Mouse (Mus musculus) neural tube, embryonic 11.5 days (tissue): ENCODE results near the gene Olfr1418. TPM values are rescaled to one million over a fixed set of nuclear protein-coding genes. Genes with fewer than 3 reads are reported as not detected.
A peak's percentile ranks its signal among the peaks of the same experiment; 100 is the strongest.

Experiments used
- ATAC-seq: fragments of 200-750 bp; cut with Nextera tagmentation; 2 replicates; pipeline ENCODE4 v1.8.0; 2017; ENCODE audit warnings: moderate number of reproducible peaks, mild to moderate bottlenecking, moderate TSS enrichment, moderate library complexity; ENCODE audit not compliant: insufficient read depth, low FRiP score, low TSS enrichment
- DNase-seq: peaks from one replicate; pipeline ENCODE4 v3.0.0-alpha.2; 2015; ENCODE audit warnings: low spot score
- H3K27ac ChIP-seq: fragments of 300-500 bp; sonication (generic); 2 replicates; pipeline ENCODE4 v1.5.1; 2014; ENCODE audit warnings: low read depth, mild to moderate bottlenecking, low read length
- H3K27me3 ChIP-seq: fragments of 300-500 bp; sonication (generic); 2 replicates; pipeline ENCODE4 v1.6.1; 2014; ENCODE audit warnings: mild to moderate bottlenecking, low read length, mixed read lengths; ENCODE audit not compliant: control insufficient read depth, insufficient read depth
- H3K36me3 ChIP-seq: fragments of 300-500 bp; sonication (generic); 2 replicates; pipeline ENCODE4 v1.6.1; 2014; ENCODE audit warnings: mild to moderate bottlenecking, low read length, moderate library complexity, mixed read lengths; ENCODE audit not compliant: control insufficient read depth, insufficient read depth
- H3K4me1 ChIP-seq: fragments of 300-500 bp; sonication (generic); 2 replicates; pipeline ENCODE4 v1.6.1; 2014; ENCODE audit warnings: low read length, mixed read lengths; ENCODE audit not compliant: control insufficient read depth, insufficient read depth
- H3K4me2 ChIP-seq: fragments of 300-500 bp; sonication (generic); 2 replicates; pipeline ENCODE4 v1.6.1; 2014; ENCODE audit warnings: low read depth, mild to moderate bottlenecking, moderate library complexity
- H3K4me3 ChIP-seq: fragments of 300-500 bp; sonication (generic); 2 replicates; pipeline ENCODE4 v1.5.1; 2014; ENCODE audit warnings: low read depth, low read length
- H3K9ac ChIP-seq: fragments of 300-500 bp; sonication (generic); 2 replicates; pipeline ENCODE4 v1.6.1; 2014; ENCODE audit warnings: mild to moderate bottlenecking, low read length
- H3K9me3 ChIP-seq: fragments of 300-500 bp; sonication (generic); 2 replicates; pipeline ENCODE4 v1.6.1; 2016; ENCODE audit warnings: low read length; ENCODE audit not compliant: control insufficient read depth
- WGBS: fragments of 180-500 bp; shearing (Covaris S2); extraction: QIAGEN DNeasy Blood & Tissue Kit; methylation state at CpG from one replicate; pipeline ENCODE4 v1.1.7; 2014; 5-methylcytosine and 5-hydroxymethylcytosine counted together
- polyA plus RNA-seq: library from polyadenylated mRNA; unstranded; fragments of >200 nt; fragmentation: Nextera tagmentation; extraction: Ambion mirVana; gene quantifications from 2 replicates; pipeline ENCODE4 v1.2.1, GENCODE M21; 2014

The Olfr1418 gene
- polyA plus RNA-seq, 1 experiment from 2014 or later: not detected

DNA sequence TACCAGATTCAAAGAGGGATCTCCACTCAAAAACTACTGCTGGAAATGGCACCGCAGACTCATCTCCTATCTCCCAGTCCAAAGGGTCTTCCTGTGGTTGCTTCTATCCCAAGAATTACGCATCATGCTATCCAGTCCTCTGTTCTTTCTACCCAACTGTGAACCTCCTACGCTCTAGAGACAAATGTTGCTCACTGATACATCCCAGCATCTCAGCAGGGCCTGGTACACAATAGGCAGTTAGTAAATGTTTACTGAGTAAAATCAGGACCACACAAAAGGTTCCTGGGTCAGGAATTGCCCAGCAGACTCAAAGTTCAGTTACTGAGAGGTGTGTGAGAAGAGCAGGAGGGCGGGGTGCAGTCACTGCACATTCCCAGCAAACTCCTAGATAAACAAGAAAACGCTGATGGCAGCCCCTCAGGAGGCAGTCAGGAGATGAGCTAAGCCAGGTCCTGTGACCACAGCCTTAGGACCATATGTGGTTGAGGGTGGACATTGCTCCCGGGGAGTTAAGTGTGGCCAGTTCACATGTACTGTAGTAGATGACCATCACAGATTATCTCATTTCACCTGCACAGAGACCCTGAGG is 46.0 kb downstream of the Olfr1418 start:
- WGBS: 73% methylated on average over 6 of the region's 6 CpGs
- no peak overlapping the region for H3K4me3 ChIP-seq
- ATAC-seq (no peak), DNase-seq (no peak)
- H3K4me2 ChIP-seq: no peak overlapping the region
- no peak overlapping the region for H3K27ac ChIP-seq
- H3K36me3 ChIP-seq: no peaks in the 10 kb centered on the region
- peaks cover 32% of the 10 kb centered on the region for H3K27me3 ChIP-seq
- H3K4me1 ChIP-seq: no peaks in the 10 kb centered on the region
- no peak overlapping the region for H3K9ac ChIP-seq
- H3K9me3 ChIP-seq: no peaks in the 10 kb centered on the region

DNA sequence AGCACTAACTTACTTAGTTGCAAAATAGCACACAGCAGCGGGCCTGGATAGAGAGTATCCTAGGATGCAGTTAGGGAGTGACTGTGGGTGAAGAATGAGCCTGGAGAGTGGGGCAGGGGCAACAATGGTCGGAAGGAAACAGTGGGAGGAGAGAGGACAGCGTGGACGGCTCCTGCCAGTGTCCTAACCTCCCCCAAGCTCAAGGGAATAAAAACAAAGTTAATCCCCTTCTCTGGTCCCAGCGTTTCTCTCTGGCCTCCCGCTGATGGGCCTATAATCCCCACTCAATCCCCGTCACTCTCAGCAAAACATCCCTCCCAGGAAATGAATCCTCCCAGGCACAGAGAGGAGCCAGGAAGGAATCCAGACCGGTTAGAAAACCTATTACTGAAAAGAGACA is 47.2 kb downstream of the Olfr1418 start:
- Histone ChIP-seq H3K9me3 (no peaks in the 10 kb centered on the region), H3K9ac (no peak overlapping the region), H3K4me3 (no peak overlapping the region), H3K36me3 (no peaks in the 10 kb centered on the region), H3K4me1 (no peaks in the 10 kb centered on the region), H3K27ac (no peak overlapping the region), H3K27me3 (peaks cover 20% of the 10 kb centered on the region), H3K4me2 (no peak overlapping the region)
- DNase-seq: no peak
- 11% methylated on average over 8 of the region's 8 CpGs for WGBS
- no peak for ATAC-seq

DNA sequence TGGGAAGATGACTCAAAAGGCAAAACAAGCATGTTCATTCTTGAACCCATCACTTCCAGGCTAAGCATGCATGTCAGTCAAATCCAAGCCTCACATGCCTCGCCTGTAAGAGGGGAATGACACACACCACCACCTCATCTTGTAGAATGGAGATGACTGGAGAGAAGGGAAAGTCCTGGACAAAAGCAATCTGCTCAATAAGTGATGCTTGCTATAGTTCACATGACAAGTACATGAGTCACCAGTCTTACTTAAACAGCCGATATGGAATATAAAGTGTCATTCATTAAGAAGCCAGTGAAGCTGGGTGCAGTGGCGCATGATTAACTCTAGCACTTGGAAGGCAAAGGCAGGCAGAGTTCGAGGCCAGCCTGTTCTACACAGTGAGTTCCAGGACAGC is 47.7 kb downstream of the Olfr1418 start:
- no peak overlapping the region for H3K27ac ChIP-seq
- H3K9me3 ChIP-seq: no peaks in the 10 kb centered on the region
- H3K9ac ChIP-seq: no peak overlapping the region
- no peak overlapping the region for H3K4me3 ChIP-seq
- no peaks in the 10 kb centered on the region for H3K4me1 ChIP-seq
- DNase-seq (no peak), ATAC-seq (no peak)
- peaks cover 15% of the 10 kb centered on the region for H3K27me3 ChIP-seq
- H3K4me2 ChIP-seq: no peak overlapping the region
- no peaks in the 10 kb centered on the region for H3K36me3 ChIP-seq
- WGBS: 80% methylated on average over 4 of the region's 4 CpGs

DNA sequence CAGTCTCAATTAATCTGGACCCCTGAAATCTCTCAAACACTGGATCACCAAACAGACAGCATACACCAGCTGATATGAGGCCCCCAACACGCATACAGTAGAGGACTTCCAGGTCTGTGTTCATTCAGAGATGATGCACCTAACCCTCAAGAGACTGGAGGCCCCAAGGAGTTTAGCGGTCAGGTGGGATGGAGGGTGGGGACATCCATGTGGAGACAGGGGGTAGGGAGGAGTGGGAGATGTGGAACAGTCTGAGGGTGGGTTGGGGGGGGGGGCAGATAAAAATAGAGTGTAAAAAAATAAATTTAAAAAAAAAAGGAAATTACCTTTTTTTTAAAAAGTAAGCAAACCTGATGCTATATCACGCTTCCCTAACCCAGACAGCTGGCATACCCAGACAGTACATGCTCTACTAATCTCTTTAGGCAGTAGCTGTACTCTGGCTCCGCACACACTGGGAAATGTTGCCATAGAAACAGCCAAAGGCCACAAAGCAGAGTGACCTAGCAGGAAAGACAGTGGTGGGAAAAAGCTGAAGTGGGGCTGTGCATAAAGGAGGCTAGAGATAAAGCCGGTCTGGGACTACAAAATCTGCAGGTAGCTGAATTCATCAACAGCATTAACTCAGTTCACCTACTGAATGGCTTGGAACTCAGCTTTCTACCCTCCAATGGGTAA is 49.0 kb downstream of the Olfr1418 start:
- H3K4me3 ChIP-seq: no peak overlapping the region
- DNase-seq (peak; percentile 29), ATAC-seq (peak; percentile 82)
- peaks cover 2% of the 10 kb centered on the region; the same call in 1 of the 2 replicates for H3K27me3 ChIP-seq
- H3K4me1 ChIP-seq: no peaks in the 10 kb centered on the region
- H3K9ac ChIP-seq: no peak overlapping the region
- H3K27ac ChIP-seq: no peak overlapping the region
- H3K36me3 ChIP-seq: no peaks in the 10 kb centered on the region
- H3K9me3 ChIP-seq: no peaks in the 10 kb centered on the region
- WGBS: 53% methylated on average over 5 of the region's 5 CpGs
- H3K4me2 ChIP-seq: no peak overlapping the region

DNA sequence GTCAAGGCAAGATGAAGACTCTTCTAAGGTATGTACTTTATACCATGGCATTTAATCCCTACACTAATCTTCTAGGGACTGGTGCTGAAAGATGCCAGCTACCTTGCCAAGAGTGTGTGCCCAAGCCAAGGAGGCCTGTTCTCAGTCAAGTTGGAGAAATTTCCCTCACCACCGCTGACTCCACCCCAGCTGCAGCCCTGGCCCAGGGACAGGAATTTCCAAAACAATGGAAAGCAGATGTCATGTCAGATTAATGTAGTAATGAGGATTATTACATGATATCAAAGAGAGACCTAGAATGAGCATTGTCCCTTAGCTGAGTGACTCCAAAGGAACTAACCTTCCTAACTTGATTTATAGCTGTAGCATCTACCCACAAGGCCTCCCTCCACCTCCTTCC is 50.0 kb downstream of the Olfr1418 start:
- WGBS: 89% methylated on average over 1 of the region's 1 CpGs
- Histone ChIP-seq H3K4me1 (no peaks in the 10 kb centered on the region), H3K9ac (no peak overlapping the region), H3K4me3 (no peak overlapping the region), H3K36me3 (no peaks in the 10 kb centered on the region), H3K4me2 (no peak overlapping the region), H3K27ac (no peak overlapping the region), H3K9me3 (no peaks in the 10 kb centered on the region), H3K27me3 (no peaks in the 10 kb centered on the region)
- DNase-seq (no peak), ATAC-seq (no peak)

DNA sequence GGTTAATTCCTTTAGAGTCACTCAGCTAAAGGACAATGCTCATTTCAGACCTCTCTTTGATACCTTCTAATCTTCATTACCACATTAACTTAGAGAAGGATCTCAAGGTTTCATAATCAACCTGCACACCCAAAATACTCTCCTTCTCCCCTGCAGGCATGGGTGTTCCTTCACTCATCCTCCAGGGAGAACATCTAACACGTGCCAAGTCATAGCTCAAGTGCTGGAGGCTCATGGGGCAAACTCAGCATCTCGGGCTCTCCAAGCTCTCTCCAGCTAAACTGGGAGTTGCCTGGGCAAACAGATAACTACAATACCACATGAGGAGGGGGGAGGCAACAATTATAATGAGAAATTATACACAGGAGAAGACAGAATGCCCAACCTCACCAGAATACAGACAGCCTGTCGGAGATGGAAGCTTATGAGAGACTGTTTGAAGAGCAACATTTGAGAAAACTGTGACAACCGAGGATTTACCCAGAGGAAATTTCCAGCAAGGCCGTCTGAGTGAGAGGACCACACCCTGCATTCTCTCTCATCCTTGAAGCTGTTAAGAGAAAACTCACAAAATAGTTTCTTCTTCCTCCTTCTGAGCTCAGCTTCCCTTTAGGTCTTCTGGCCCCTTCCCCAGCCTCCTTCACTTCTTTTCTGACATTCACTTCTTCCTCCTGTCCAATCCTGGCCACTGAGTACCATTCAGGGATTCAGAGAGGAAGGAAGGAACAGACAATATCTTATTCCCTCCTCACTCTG is 50.7 kb downstream of the Olfr1418 start:
- Histone ChIP-seq H3K4me2 (no peak overlapping the region), H3K9ac (no peak overlapping the region), H3K27me3 (no peaks in the 10 kb centered on the region), H3K4me3 (no peak overlapping the region), H3K36me3 (no peaks in the 10 kb centered on the region), H3K9me3 (no peaks in the 10 kb centered on the region), H3K27ac (no peak overlapping the region), H3K4me1 (no peaks in the 10 kb centered on the region)
- WGBS: 86% methylated on average over 5 of the region's 5 CpGs
- DNase-seq: no peak
- ATAC-seq: no peak

DNA sequence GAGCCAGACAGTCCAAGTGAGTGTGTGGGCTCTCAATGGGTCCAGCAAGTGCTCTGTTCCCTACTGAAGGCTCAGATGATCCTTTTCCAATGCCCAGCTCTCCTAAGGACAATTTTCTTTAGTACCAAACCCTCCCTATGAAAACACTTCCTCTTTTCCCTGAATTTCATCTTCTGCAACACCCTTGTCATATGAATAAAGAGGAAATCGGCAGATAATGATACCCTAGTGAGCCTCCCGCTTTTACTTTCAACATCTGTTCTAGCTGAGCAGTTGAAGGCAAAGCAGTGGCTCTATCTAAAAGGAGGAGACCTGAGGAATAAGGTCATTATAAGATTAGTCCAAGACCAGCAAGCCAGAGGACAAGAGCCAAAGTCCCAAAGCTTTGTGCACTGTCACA is 52.4 kb downstream of the Olfr1418 start:
- H3K27me3 ChIP-seq: no peaks in the 10 kb centered on the region
- H3K36me3 ChIP-seq: no peaks in the 10 kb centered on the region
- no peak overlapping the region for H3K27ac ChIP-seq
- H3K4me1 ChIP-seq: no peaks in the 10 kb centered on the region
- no peak overlapping the region for H3K4me3 ChIP-seq
- 95% methylated on average over 2 of the region's 2 CpGs for WGBS
- no peak for DNase-seq
- H3K9me3 ChIP-seq: no peaks in the 10 kb centered on the region
- no peak overlapping the region for H3K9ac ChIP-seq
- H3K4me2 ChIP-seq: no peak overlapping the region
- ATAC-seq: no peak

DNA sequence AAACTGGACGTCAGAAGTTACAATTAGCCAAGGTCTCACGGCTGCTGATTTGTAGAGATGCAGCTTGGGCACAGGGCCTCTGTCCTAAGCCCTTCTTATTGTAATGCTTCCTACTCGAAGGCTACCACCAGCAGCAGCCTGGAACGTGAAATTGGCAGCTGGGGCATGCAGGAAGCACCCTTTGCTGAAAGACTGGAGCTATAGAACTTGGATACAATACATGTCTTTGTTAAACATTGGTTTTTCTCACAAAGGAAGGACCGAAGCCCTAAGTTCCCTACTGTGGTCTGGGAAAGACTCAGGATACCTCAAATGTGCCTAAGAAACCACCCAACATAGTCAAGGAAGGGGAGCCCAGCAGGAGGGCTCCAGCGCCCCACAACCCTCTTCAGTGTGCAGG is 53.0 kb downstream of the Olfr1418 start:
- Histone ChIP-seq H3K9me3 (no peaks in the 10 kb centered on the region), H3K36me3 (no peaks in the 10 kb centered on the region), H3K27ac (no peak overlapping the region), H3K4me2 (no peak overlapping the region), H3K27me3 (no peaks in the 10 kb centered on the region), H3K9ac (no peak overlapping the region), H3K4me1 (no peaks in the 10 kb centered on the region), H3K4me3 (no peak overlapping the region)
- 52% methylated on average over 6 of the region's 6 CpGs for WGBS
- ATAC-seq: no peak
- DNase-seq: no peak

DNA sequence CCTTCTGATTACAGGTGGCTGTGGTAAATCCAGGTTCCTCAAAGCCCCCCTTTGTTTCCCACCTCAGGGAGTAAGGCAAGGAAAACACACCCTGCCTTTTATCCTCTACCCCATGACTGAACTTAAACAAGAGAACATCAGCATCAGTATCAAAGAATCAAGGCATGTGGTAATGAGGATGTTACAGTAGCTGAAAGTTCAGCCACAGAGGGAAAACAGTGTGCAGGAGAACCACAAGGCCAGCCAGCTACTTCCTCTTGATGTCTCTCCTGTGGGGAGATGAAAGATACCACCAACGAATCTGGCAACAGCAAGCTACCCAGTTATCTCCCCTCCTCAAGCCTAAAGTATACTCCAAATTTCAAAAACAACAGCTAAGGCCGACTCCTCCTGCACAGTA is 53.6 kb downstream of the Olfr1418 start:
- ATAC-seq: no peak
- no peak overlapping the region for H3K4me3 ChIP-seq
- 69% methylated on average over 2 of the region's 2 CpGs for WGBS

More for the DNA sequence above, 53.6 kb downstream of the Olfr1418 start:
- no peak overlapping the region for H3K4me2 ChIP-seq
- no peaks in the 10 kb centered on the region for H3K4me1 ChIP-seq
- H3K36me3 ChIP-seq: no peaks in the 10 kb centered on the region
- no peaks in the 10 kb centered on the region for H3K9me3 ChIP-seq
- H3K9ac ChIP-seq: no peak overlapping the region
- H3K27me3 ChIP-seq: no peaks in the 10 kb centered on the region
- no peak for DNase-seq
- H3K27ac ChIP-seq: no peak overlapping the region
